Mouse (Mus musculus) intestine, embryonic 16.5 days (tissue): ENCODE data around the gene Bach1. TPM values are rescaled to one million over a fixed set of nuclear protein-coding genes. Genes with fewer than 3 reads are reported as not detected.

Source experiments
- ATAC-seq: fragments of 200-750 bp; cut with Nextera tagmentation; 2 replicates; pipeline ENCODE4 v1.8.0; 2017; ENCODE audit warnings: moderate TSS enrichment, moderate library complexity
- H3K27ac ChIP-seq: fragments of 300-500 bp; sonication (generic); 2 replicates; pipeline ENCODE4 v1.5.1; 2014; ENCODE audit warnings: mild to moderate bottlenecking, low read length
- H3K27me3 ChIP-seq: fragments of 300-500 bp; sonication (generic); replicated peaks from 2 replicates; pipeline ENCODE4 v1.6.1; 2014; ENCODE audit warnings: low read length, control low read depth, mixed read lengths; ENCODE audit not compliant: control insufficient read depth, insufficient read depth
- H3K36me3 ChIP-seq: fragments of 300-500 bp; sonication (generic); 2 replicates; pipeline ENCODE4 v1.6.1; 2014; ENCODE audit warnings: low read length, control low read depth; ENCODE audit not compliant: control insufficient read depth, insufficient read depth
- H3K4me1 ChIP-seq: fragments of 300-500 bp; sonication (generic); 2 replicates; pipeline ENCODE4 v1.6.1; 2014; ENCODE audit warnings: low read length, control low read depth, mixed read lengths; ENCODE audit not compliant: control insufficient read depth, insufficient read depth
- H3K4me2 ChIP-seq: fragments of 300-500 bp; sonication (generic); 2 replicates; pipeline ENCODE4 v1.6.1; 2014; ENCODE audit warnings: low read depth, low read length, control low read depth
- H3K4me3 ChIP-seq: fragments of 300-500 bp; sonication (generic); 2 replicates; pipeline ENCODE4 v1.5.1; 2014; ENCODE audit warnings: mild to moderate bottlenecking, low read length
- H3K9ac ChIP-seq: fragments of 300-500 bp; sonication (generic); 2 replicates; pipeline ENCODE4 v1.6.1; 2014; ENCODE audit warnings: low read depth, low read length
- H3K9me3 ChIP-seq: fragments of 300-500 bp; sonication (generic); 2 replicates; pipeline ENCODE4 v1.6.1; 2016; ENCODE audit warnings: low read length, control low read depth; ENCODE audit not compliant: control insufficient read depth
- WGBS: fragments of 180-500 bp; shearing (Covaris S2); extraction: QIAGEN DNeasy Blood & Tissue Kit; methylation state at CpG from one replicate; pipeline ENCODE4 v1.1.7; 2014; 5-methylcytosine and 5-hydroxymethylcytosine counted together
- polyA plus RNA-seq: library from polyadenylated mRNA; unstranded; fragments of >200 nt; fragmentation: Nextera tagmentation; extraction: Ambion mirVana; gene quantifications from 2 replicates; pipeline ENCODE4 v1.2.1, GENCODE M21; 2015

Bach1 gene
- polyA plus RNA-seq, 1 experiment from 2014 or later, result 16.6 TPM

- H3K4me2 ChIP-seq, result no peak overlapping the region
- H3K9ac ChIP-seq, result no peak overlapping the region
- H3K27me3 ChIP-seq, result no peaks in the 10 kb centered on the region
- WGBS, result 38% methylated on average over 7 of the region's 7 CpGs
- no peaks in the 10 kb centered on the region; the same call in 1 of the 2 replicates for H3K4me1 ChIP-seq
- H3K36me3 ChIP-seq, result no peaks in the 10 kb centered on the region
- H3K9me3 ChIP-seq, result no peaks in the 10 kb centered on the region
- no peak overlapping the region for H3K4me3 ChIP-seq
- no peak for ATAC-seq
- H3K27ac ChIP-seq, result no peak overlapping the region
Measured at GRCm38 (mm10) chr16:87781637-87782036, 82.9 kb downstream of the Bach1 start.

Other genes with a start within 250 kb of the Bach1 start
- gene Usp16, start 244.2 kb upstream of the Bach1 start, polyA plus RNA-seq, result 33.7 and 35.4 TPM in 2 replicates
- gene Cct8, start 203.1 kb upstream of the Bach1 start, polyA plus RNA-seq, result 357 and 397 TPM in 2 replicates
- gene Map3k7cl, start 145.6 kb upstream of the Bach1 start, polyA plus RNA-seq, result 0.21 and 0.44 TPM in 2 replicates